Mouse (Mus musculus) ES-E14 (cell line): ENCODE measurements at regions not wholly inside any gene's neighbourhood (a gene's known extent, or its start where the extent isn't known, plus 50 kb on each side); places are given as distances from the start of the nearest gene placed in this dataset.
A peak's percentile ranks its signal among the peaks of the same experiment; 100 is the strongest.

Experiments used
- DNase-seq: peaks from one replicate; pipeline ENCODE4 v3.0.0-alpha.2; 2013; ENCODE audit warnings: low read depth, low spot score
- H3K27ac ChIP-seq: 2 replicates; pipeline ENCODE4 v1.5.1; 2012; ENCODE audit warnings: low read depth, mild to moderate bottlenecking, low read length, moderate library complexity, mixed read lengths; ENCODE audit not compliant: poor library complexity, insufficient read depth, severe bottlenecking
- H3K36me3 ChIP-seq: 2 replicates; pipeline ENCODE4 v1.6.1; 2012; ENCODE audit warnings: mild to moderate bottlenecking, low read length, moderate library complexity, mixed read lengths; ENCODE audit not compliant: control insufficient read depth, poor library complexity, insufficient read depth, severe bottlenecking
- H3K4me1 ChIP-seq, 2 experiments: fragments of 150-350 bp in 1 of 2; sonication (generic) in 1 of 2; 2 replicates each; pipeline ENCODE4 v1.6.1; 2012; ENCODE audit warnings: low read length in 2 of 2, mild to moderate bottlenecking in 1 of 2, mixed read lengths in 1 of 2; ENCODE audit not compliant: control insufficient read depth in 2 of 2, insufficient read depth in 2 of 2, poor library complexity in 1 of 2
- H3K4me3 ChIP-seq, 2 experiments: fragments of 150-350 bp in 1 of 2; sonication (generic) in 1 of 2; 2 replicates each; pipeline ENCODE4 v1.5.1; 2012; ENCODE audit warnings: low read length in 2 of 2, low read depth in 1 of 2, mild to moderate bottlenecking in 1 of 2, mixed read lengths in 1 of 2; ENCODE audit not compliant: insufficient read depth in 1 of 2, poor library complexity in 1 of 2, severe bottlenecking in 1 of 2
- H3K9ac ChIP-seq: 2 replicates; pipeline ENCODE4 v1.6.1; 2012; ENCODE audit warnings: low read depth, mild to moderate bottlenecking, low read length, mixed read lengths; ENCODE audit not compliant: poor library complexity, insufficient read depth, severe bottlenecking
- H3K9me3 ChIP-seq: fragments of 150-350 bp; sonication (generic); 2 replicates; pipeline ENCODE4 v1.6.1; 2012; ENCODE audit warnings: low read depth, mild to moderate bottlenecking, low read length; ENCODE audit not compliant: control insufficient read depth, insufficient read depth
- CHD2 ChIP-seq: IDR thresholded peaks from 2 replicates; pipeline ENCODE4 v1.6.1; 2014; ENCODE audit warnings: mild to moderate bottlenecking, low read depth, low read length, inconsistent platforms
- HCFC1 ChIP-seq: IDR thresholded peaks from 2 replicates; pipeline ENCODE4 v1.6.1; 2012; ENCODE audit warnings: low read length, inconsistent platforms, borderline replicate concordance; ENCODE audit not compliant: insufficient read depth
- MAFK ChIP-seq: IDR thresholded peaks from 2 replicates; pipeline ENCODE4 v1.6.1; 2014; ENCODE audit warnings: mild to moderate bottlenecking, low read depth, low read length, inconsistent platforms; ENCODE audit not compliant: insufficient read depth
- ZC3H11A ChIP-seq: IDR thresholded peaks from 2 replicates; pipeline ENCODE4 v1.6.1; 2012; ENCODE audit warnings: low read depth, mild to moderate bottlenecking, inconsistent platforms, low read length, borderline replicate concordance
- ZNF384 ChIP-seq: IDR thresholded peaks from 2 replicates; pipeline ENCODE4 v1.6.1; 2012; ENCODE audit warnings: low read depth, low read length, inconsistent platforms
- in situ Hi-C, 2 experiments: fragments of 600-800 bp; cut with MboI; formaldehyde crosslinking; loops; one replicate each; pipeline ENCODE4 v1.15.1; 2025; ENCODE audit warnings: low sequenced_read_pairs in 2 of 2, inconsistent platforms in 1 of 2; ENCODE audit not compliant: unreplicated experiment in 2 of 2

GRCm38 (mm10) chr13:11098899-11099585 lies 738.4 kb upstream of the Chrm3 start:
- Histone ChIP-seq H3K36me3 (no peaks in the 10 kb centered on the region), H3K9me3 (no peaks in the 10 kb centered on the region), H3K27ac (no peak overlapping the region; the same call in 1 of the 2 replicates), H3K4me1 (peaks cover 0 to 2% of the 10 kb centered on the region in 2 experiments; a peak in 1 of 4 replicates), H3K9ac (no peak overlapping the region), H3K4me3 (no peak overlapping the region)
- peak; percentile 72 for DNase-seq
- TF ChIP-seq MAFK (no peak), CHD2 (no peak), ZNF384 (no peak), ZC3H11A (no peak), HCFC1 (no peak)
- in situ Hi-C loops, result no loop called here

GRCm38 (mm10) chr13:11092911-11093310 lies 732.3 kb upstream of the Chrm3 start:
- in situ Hi-C loops, result no loop called here
- no peak for TF ChIP-seq ZNF384
- no peak for TF ChIP-seq HCFC1
- no peak for TF ChIP-seq ZC3H11A
- no peak for TF ChIP-seq CHD2
- TF ChIP-seq MAFK, result no peak

More at GRCm38 (mm10) chr13:11092911-11093310, 732.3 kb upstream of the Chrm3 start:
- H3K27ac ChIP-seq, result no peak overlapping the region
- no peaks in the 10 kb centered on the region for H3K36me3 ChIP-seq
- no peaks in the 10 kb centered on the region for H3K4me1 ChIP-seq
- no peak overlapping the region for H3K4me3 ChIP-seq
- no peak for DNase-seq
- no peak overlapping the region for H3K9ac ChIP-seq
- no peaks in the 10 kb centered on the region for H3K9me3 ChIP-seq
